Mouse (Mus musculus): Measurements from ENCODE around the gene Iqsec3.

DNA sequence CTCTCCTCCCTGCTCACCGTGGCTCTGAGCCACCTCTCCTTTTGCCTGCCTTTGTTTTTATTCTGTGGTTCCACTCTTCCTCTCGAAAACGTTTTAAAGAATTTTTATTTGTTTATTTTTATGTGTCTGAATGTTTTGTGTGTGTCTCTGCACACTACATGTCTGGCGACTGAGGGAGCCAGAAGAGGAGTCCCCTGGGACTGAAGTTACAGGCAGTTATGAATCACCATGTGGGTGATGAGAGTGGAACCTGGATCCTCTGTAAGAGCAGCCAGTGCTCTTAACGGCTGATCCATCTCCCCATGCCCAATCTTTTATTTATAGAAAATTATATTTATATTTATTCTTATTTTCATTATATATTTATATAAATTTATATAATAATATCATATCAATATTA, 129.1 kb downstream of the Iqsec3 start:
- TF ChIP-seq CTCF (IDR thresholded peaks at IDR 0.05), result no peak
- TF ChIP-seq EP300 (IDR thresholded peaks at IDR 0.05), result no peak

Measured in lung, postnatal 0 days (tissue).